Mouse (Mus musculus) CD4-positive, CD25-positive, alpha-beta regulatory T cell, adult 9 weeks (primary cell): Measurements from ENCODE around the gene Gmppb. TPM values are rescaled to one million over a fixed set of nuclear protein-coding genes. Genes with fewer than 3 reads are reported as not detected.

ENCODE experiments used
- polyA plus RNA-seq: library from polyadenylated mRNA; unstranded; fragments of 100-300 nt; shearing (Covaris generic); gene quantifications from one replicate; pipeline ENCODE4 v1.2.1, GENCODE M21; 2017

Gmppb gene
- polyA plus RNA-seq, result 40.5 TPM

GRCm38 (mm10) chr9:108049016-108049455 is at the start of gene Gmppb:
Gmppb (plus strand) TSS chr9:108049242.

DNA sequence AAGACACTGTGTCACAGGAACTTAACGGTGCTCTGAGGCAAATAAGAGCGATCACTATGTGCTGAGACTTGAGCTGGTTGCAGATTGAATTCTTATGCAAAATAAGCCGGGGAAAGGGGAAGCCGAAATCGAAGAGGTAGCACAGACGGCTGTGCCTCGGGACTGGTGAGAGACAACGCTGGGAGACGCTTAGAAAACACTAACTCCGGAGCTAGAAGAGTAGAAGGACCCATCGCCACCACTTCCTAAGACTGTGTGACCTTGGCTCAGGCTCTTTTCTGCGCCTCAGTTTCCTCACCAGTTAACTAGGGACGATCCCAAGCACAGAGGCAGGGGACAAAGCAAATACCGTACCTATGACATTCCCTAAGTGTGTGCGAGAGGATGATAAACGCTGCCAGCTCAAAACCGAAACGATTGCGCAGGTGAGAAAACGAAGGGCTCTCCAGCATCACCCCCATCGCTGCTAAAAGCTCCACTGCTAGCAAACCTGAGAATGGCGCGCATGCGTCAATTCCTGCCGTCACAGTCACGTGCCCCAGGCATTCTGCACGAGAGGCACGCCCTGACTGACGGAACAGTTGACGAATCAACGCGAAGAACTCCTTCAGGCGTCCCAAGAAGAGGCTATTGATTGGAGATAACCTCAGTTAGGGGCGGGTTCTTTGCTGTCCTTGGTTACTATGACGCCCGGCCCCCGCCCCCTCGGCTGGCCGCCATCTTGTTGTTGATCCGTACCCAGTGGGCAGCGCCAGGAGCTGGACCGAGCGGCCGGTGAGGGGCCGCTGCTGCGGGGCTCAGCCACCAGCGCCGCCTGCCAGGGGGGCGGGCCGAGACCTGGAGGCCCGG is 46.9 kb upstream of the Gmppb start, which contains the start of gene Ip6k1:
Gene Ip6k1 (plus strand): TSS at position 580 of the 849 bp plus-strand sequence.

DNA sequence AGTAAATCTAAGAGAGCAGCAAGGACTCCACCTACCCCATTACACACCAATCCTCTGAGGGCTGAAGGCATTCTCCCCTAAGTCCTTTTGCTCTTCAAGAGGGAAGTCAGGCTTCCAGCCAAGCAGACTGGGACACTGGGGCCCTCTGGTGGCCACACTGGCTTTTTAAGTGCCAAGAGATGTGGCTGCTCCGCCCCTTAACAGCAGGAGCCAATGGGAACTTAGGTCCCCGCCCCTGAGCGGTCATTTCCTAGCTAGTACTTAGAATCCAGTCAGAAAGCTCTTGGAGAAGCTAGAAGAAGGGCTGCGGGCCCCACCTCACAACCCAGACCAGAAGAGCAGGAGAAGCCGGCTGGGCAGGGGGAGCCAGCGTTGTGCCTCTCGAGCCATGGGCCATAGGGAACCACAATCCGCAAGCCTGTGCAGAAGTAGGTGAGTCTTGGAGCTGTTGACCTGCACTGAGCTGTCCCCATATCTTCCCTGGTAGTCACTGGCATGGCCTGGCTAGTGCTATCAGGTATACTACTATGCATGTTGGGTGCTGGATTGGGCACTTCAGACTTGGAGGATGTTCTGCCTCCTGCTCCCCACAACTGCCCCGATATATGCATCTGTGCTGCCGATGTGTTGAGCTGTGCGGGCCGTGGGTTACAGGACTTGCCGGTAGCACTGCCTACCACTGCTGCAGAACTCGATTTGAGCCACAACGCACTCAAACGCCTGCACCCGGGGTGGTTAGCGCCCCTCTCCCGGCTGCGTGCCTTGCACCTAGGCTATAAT is 4.0 kb downstream of the Gmppb start, which contains the start of gene Amigo3:
Gene Amigo3 (plus strand): TSS at position 275 of the 780 bp plus-strand sequence.

GRCm38 (mm10) chr9:108080168-108080567 is 31.1 kb downstream of the Gmppb start, which contains the start of gene Mst1:
Mst1 (plus strand) TSS chr9:108080436.

DNA sequence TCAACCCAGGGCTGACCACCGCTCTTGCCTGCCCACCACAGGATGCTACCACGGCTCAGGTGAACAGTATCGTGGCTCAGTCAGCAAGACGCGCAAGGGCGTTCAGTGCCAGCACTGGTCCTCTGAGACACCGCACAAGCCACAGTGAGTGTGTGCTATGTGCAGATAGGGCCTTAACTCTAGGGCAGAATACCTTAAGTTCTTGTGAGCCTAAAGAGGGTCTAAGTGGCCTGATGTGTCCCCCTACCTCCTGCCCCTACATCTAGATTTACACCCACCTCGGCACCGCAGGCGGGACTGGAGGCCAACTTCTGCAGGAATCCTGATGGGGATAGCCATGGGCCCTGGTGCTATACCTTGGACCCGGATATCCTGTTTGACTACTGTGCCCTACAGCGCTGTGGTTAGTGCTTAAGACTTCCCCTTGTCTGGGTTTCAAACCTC is 34.0 kb downstream of the Gmppb start, which contains the start of gene Rnf123:
Gene Rnf123 (minus strand): TSS at position 359 of the 444 bp plus-strand sequence.

GRCm38 (mm10) chr9:108094184-108094941 is 45.3 kb downstream of the Gmppb start, which contains the start of gene Apeh:
Apeh (minus strand) TSS chr9:108094606.

Other genes starting within 250 kb of the Gmppb start
- 128 TPM for gene Rbm6, start 176.0 kb upstream of the Gmppb start, polyA plus RNA-seq
- gene Mon1a, start 161.1 kb upstream of the Gmppb start, polyA plus RNA-seq, result 15.9 TPM
- gene Mst1r, start 142.4 kb upstream of the Gmppb start, polyA plus RNA-seq, result not detected
- not detected for gene Actl11, start 120.8 kb upstream of the Gmppb start, polyA plus RNA-seq
- gene Camkv, start 113.6 kb upstream of the Gmppb start, polyA plus RNA-seq, result not detected
- gene Traip, start 99.1 kb upstream of the Gmppb start, polyA plus RNA-seq, result 4.0 TPM
- gene Uba7, start 73.7 kb upstream of the Gmppb start, polyA plus RNA-seq, result 343 TPM
- not detected for gene Gm20661, start 66.2 kb upstream of the Gmppb start, polyA plus RNA-seq
- gene Inka1, start 63.4 kb upstream of the Gmppb start, polyA plus RNA-seq, result 2.0 TPM
- gene Cdhr4, start 56.7 kb upstream of the Gmppb start, polyA plus RNA-seq, result 0.42 TPM
- gene Gm20662, start 52.9 kb upstream of the Gmppb start, polyA plus RNA-seq, result not detected
- 59.6 TPM for gene Ip6k1, start 46.7 kb upstream of the Gmppb start, polyA plus RNA-seq
- 3.9 TPM for gene Amigo3, start 3.9 kb downstream of the Gmppb start, polyA plus RNA-seq
- 2.1 TPM for gene Mst1, start 31.2 kb downstream of the Gmppb start, polyA plus RNA-seq
- gene Rnf123, start 34.1 kb downstream of the Gmppb start, polyA plus RNA-seq, result 172 TPM
- gene Apeh, start 45.4 kb downstream of the Gmppb start, polyA plus RNA-seq, result 108 TPM
- 0.60 TPM for gene Bsn, start 141.1 kb downstream of the Gmppb start, polyA plus RNA-seq
- gene Dag1, start 214.7 kb downstream of the Gmppb start, polyA plus RNA-seq, result 5.1 TPM
- gene Nicn1, start 241.2 kb downstream of the Gmppb start, polyA plus RNA-seq, result 2.9 TPM
- gene Amt, start 247.6 kb downstream of the Gmppb start, polyA plus RNA-seq, result 0.35 TPM